ENCODE assay signal across 7 mouse cellular contexts in genomic region chr9:89623006-89623760, GRCm38 (mm10). TPM values are rescaled to one million over a fixed set of nuclear protein-coding genes. Genes with fewer than 3 reads are reported as not detected.
DNase-seq lines count a peak whose midpoint lies in the region; ATAC-seq lines count a peak whose summit lies in the region.

Gene Minar1, minus strand, starts transcription at chr9:89623125.

- H3K27ac ChIP-seq in midbrain, embryonic 12.5 days (replicated peaks) = no peak within 1 kb of the TSS

- peak within 1 kb of the TSS; percentile 54 for H3K4me3 ChIP-seq in midbrain, embryonic 12.5 days

- peak within 1 kb of the TSS; percentile 96 for H3K4me2 ChIP-seq in midbrain, embryonic 12.5 days (replicated peaks)

- peak; percentile 58 for DNase-seq in testis, postnatal 10 days (ENCODE audit: low spot score)
- DNase-seq in testis, postnatal 14 days (ENCODE audit: low spot score) = no peak
- peak; percentile 35 for DNase-seq in cerebellum, adult 8-10 months
- peak; percentile 50 for DNase-seq in forelimb bud, embryonic 11.5 days (ENCODE audit: low read depth, low spot score)
- DNase-seq in kidney, postnatal 4 days = peak; percentile 59 to 70
- peak; percentile 10 for DNase-seq in telencephalon, adult 2 months (ENCODE audit: low read depth, low spot score)

- ATAC-seq in midbrain, embryonic 12.5 days (ENCODE audit: low FRiP score, low read depth) = peak; percentile 83

- no peaks in the 10 kb centered on the region for H3K36me3 ChIP-seq in midbrain, embryonic 12.5 days

- peak within 1 kb of the TSS; percentile 66 for H3K9ac ChIP-seq in midbrain, embryonic 12.5 days (replicated peaks)

- peaks cover 14% of the 10 kb centered on the region for H3K4me1 ChIP-seq in midbrain, embryonic 12.5 days

- no peaks in the 10 kb centered on the region for H3K9me3 ChIP-seq in midbrain, embryonic 12.5 days

- H3K27me3 ChIP-seq in midbrain, embryonic 12.5 days = peaks cover 55% of the 10 kb centered on the region

- WGBS in midbrain, embryonic 12.5 days = under 1% methylated on average over 27 of the region's 27 CpGs

RNA-seq across cellular contexts. Expression of gene Minar1, which starts in this region (rescaled TPM):
- 0.18 and 0.37 TPM in 2 replicates for polyA plus RNA-seq in midbrain, embryonic 12.5 days (2016; fragmentation: Nextera tagmentation; extraction: Ambion mirVana)

Comparison
In these comparisons a context has a peak if more than half of its experiments do, and no peak if none do; other contexts are left out.
1. Peak in ATAC-seq, H3K4me3 ChIP-seq, H3K9ac ChIP-seq and H3K4me2 ChIP-seq in midbrain, embryonic 12.5 days; RNA of the gene not detected or under 1 TPM.